8 mouse cellular contexts compared by ENCODE assay signal in genomic region chr5:115538017-115538692, GRCm38 (mm10). TPM values are rescaled to one million over a fixed set of nuclear protein-coding genes. Genes with fewer than 3 reads are reported as not detected.
DNase-seq lines count a peak whose midpoint lies in the region; ATAC-seq and TF ChIP-seq lines count a peak whose summit lies in the region.

No protein-coding gene starts in this region.

- ATAC-seq in forebrain, embryonic 12.5 days (ENCODE audit: low FRiP score) = no peak
- ATAC-seq in forebrain, postnatal 0 days = no peak
- no peak for ATAC-seq in heart, embryonic 15.5 days (replicated peaks; ENCODE audit: insufficient number of reproducible peaks, insufficient read depth, low FRiP score, low read depth)
- no peak for ATAC-seq in limb, embryonic 12.5 days (ENCODE audit: insufficient number of reproducible peaks, insufficient read depth, low FRiP score, low TSS enrichment, low read depth)
- no peak for ATAC-seq in erythroid progenitor cell, adult 5-6 weeks (replicated peaks; ENCODE audit: low FRiP score, poor library complexity, severe bottlenecking)

- H3K4me2 ChIP-seq in forebrain, embryonic 12.5 days = no peak overlapping the region
- no peak overlapping the region for H3K4me2 ChIP-seq in forebrain, postnatal 0 days (ENCODE audit: low read depth)
- H3K4me2 ChIP-seq in heart, embryonic 15.5 days = peak overlapping the region; percentile 21
- H3K4me2 ChIP-seq in limb, embryonic 12.5 days = peak overlapping the region; percentile 15

- WGBS in forebrain, embryonic 12.5 days = 74% methylated on average over 13 of the region's 13 CpGs
- 63% methylated on average over 13 of the region's 13 CpGs for WGBS in forebrain, postnatal 0 days
- WGBS in heart, embryonic 15.5 days = 53% methylated on average over 13 of the region's 13 CpGs
- WGBS in limb, embryonic 12.5 days = 69% methylated on average over 13 of the region's 13 CpGs

- H3K36me3 ChIP-seq in forebrain, embryonic 12.5 days (replicated peaks) = no peaks in the 10 kb centered on the region
- no peaks in the 10 kb centered on the region for H3K36me3 ChIP-seq in forebrain, postnatal 0 days (ENCODE audit: insufficient read depth)
- H3K36me3 ChIP-seq in heart, embryonic 15.5 days = no peaks in the 10 kb centered on the region; the same call in 1 of the 2 replicates
- peaks cover 4% of the 10 kb centered on the region; the same call in 1 of the 2 replicates for H3K36me3 ChIP-seq in limb, embryonic 12.5 days

- intact Hi-C loops in gastrocnemius, postnatal 36 days (cut with DNase I) = loop anchor here (1.0 kb wide), 1 partner anchor 32 kb away; the partner anchor contains the start of gene Pxn

- H3K27ac ChIP-seq in forebrain, embryonic 12.5 days = peak overlapping the region; percentile 42; the same call in 1 of the 2 replicates
- H3K27ac ChIP-seq in forebrain, postnatal 0 days (ENCODE audit: low read depth, low read length) = no peak overlapping the region
- peak overlapping the region; percentile 11; the same call in 1 of the 2 replicates for H3K27ac ChIP-seq in heart, embryonic 15.5 days
- no peak overlapping the region for H3K27ac ChIP-seq in limb, embryonic 12.5 days

- peaks cover 32% of the 10 kb centered on the region for H3K4me1 ChIP-seq in forebrain, embryonic 12.5 days
- no peaks in the 10 kb centered on the region for H3K4me1 ChIP-seq in forebrain, postnatal 0 days (ENCODE audit: insufficient read depth)
- H3K4me1 ChIP-seq in heart, embryonic 15.5 days (replicated peaks) = peaks cover 63% of the 10 kb centered on the region
- H3K4me1 ChIP-seq in limb, embryonic 12.5 days (replicated peaks) = peaks cover 57% of the 10 kb centered on the region

- H3K9me3 ChIP-seq in forebrain, embryonic 12.5 days = no peaks in the 10 kb centered on the region
- H3K9me3 ChIP-seq in forebrain, postnatal 0 days (ENCODE audit: low read length) = no peaks in the 10 kb centered on the region
- no peaks in the 10 kb centered on the region for H3K9me3 ChIP-seq in heart, embryonic 15.5 days (replicated peaks)
- no peaks in the 10 kb centered on the region for H3K9me3 ChIP-seq in limb, embryonic 12.5 days

- DNase-seq in forebrain, postnatal 0 days = no peak
- DNase-seq in CD4-positive helper T cell, adult 2 months (ENCODE audit: low read depth, low spot score) = peak; percentile 30
- no peak for DNase-seq in thymus, postnatal 25 days
- DNase-seq in gastrocnemius, postnatal 36 days = no peak

- H3K4me3 ChIP-seq in forebrain, embryonic 12.5 days (replicated peaks) = no peak overlapping the region
- no peak overlapping the region for H3K4me3 ChIP-seq in forebrain, postnatal 0 days (ENCODE audit: low read depth, low read length)
- no peak overlapping the region for H3K4me3 ChIP-seq in heart, embryonic 15.5 days
- no peak overlapping the region for H3K4me3 ChIP-seq in limb, embryonic 12.5 days (replicated peaks)

- no peak for TF ChIP-seq CTCF in forebrain, postnatal 0 days (IDR thresholded peaks at IDR 0.05; ENCODE audit: low read depth)

- H3K9ac ChIP-seq in forebrain, embryonic 12.5 days = no peak overlapping the region
- H3K9ac ChIP-seq in forebrain, postnatal 0 days = no peak overlapping the region
- H3K9ac ChIP-seq in heart, embryonic 15.5 days = 0 out of 2 replicates have a peak overlapping the region, but pooled peaks have one; percentile 9
- H3K9ac ChIP-seq in limb, embryonic 12.5 days (replicated peaks) = no peak overlapping the region

- H3K27me3 ChIP-seq in forebrain, embryonic 12.5 days = no peaks in the 10 kb centered on the region
- H3K27me3 ChIP-seq in forebrain, postnatal 0 days (ENCODE audit: insufficient read depth, low read length) = no peaks in the 10 kb centered on the region
- no peaks in the 10 kb centered on the region for H3K27me3 ChIP-seq in heart, embryonic 15.5 days
- H3K27me3 ChIP-seq in limb, embryonic 12.5 days = no peaks in the 10 kb centered on the region

RNA-seq across cellular contexts. Expression of gene Rplp0, which starts 21.1 kb away (rescaled TPM):
- 860 and 944 TPM in 2 replicates for polyA plus RNA-seq in forebrain, embryonic 12.5 days (2016; fragmentation: Nextera tagmentation; extraction: Ambion mirVana)
- 1,794 and 2,056 TPM in 2 replicates for total RNA-seq in forebrain, postnatal 0 days (2014; rRNA removed)
- polyA plus RNA-seq in forebrain, postnatal 0 days (2015; fragmentation: Nextera tagmentation; extraction: Ambion mirVana) = 842 and 978 TPM in 2 replicates
- 925 and 1,001 TPM in 2 replicates for polyA plus RNA-seq in heart, embryonic 15.5 days (2015; fragmentation: Nextera tagmentation; extraction: Ambion mirVana)
- polyA plus RNA-seq in limb, embryonic 12.5 days (2016; fragmentation: Nextera tagmentation; extraction: Ambion mirVana) = 1,237 and 1,243 TPM in 2 replicates
- total RNA-seq in erythroid progenitor cell, adult 5-6 weeks (2015; ENCODE audit: low replicate concordance) = 1,000 and 1,025 TPM in 2 replicates
- 380 and 735 TPM in 2 replicates for total RNA-seq in erythroid progenitor cell, adult 5-6 weeks (2017; ENCODE audit: low replicate concordance)
- total RNA-seq in gastrocnemius, postnatal 36 days (2021) = 100 to 1,000 TPM; 533 to 598 TPM

RNA-seq across cellular contexts. Expression of gene Gcn1l1, which starts 26.9 kb away (rescaled TPM):
- 60.4 and 67.4 TPM in 2 replicates for polyA plus RNA-seq in forebrain, embryonic 12.5 days (2016; fragmentation: Nextera tagmentation; extraction: Ambion mirVana)
- total RNA-seq in forebrain, postnatal 0 days (2014; rRNA removed) = 51.9 and 74.4 TPM in 2 replicates
- polyA plus RNA-seq in forebrain, postnatal 0 days (2015; fragmentation: Nextera tagmentation; extraction: Ambion mirVana) = 19.4 and 22.4 TPM in 2 replicates
- 20.9 and 28.8 TPM in 2 replicates for polyA plus RNA-seq in heart, embryonic 15.5 days (2015; fragmentation: Nextera tagmentation; extraction: Ambion mirVana)
- polyA plus RNA-seq in limb, embryonic 12.5 days (2016; fragmentation: Nextera tagmentation; extraction: Ambion mirVana) = 55.4 and 57.4 TPM in 2 replicates
- total RNA-seq in erythroid progenitor cell, adult 5-6 weeks (2015; ENCODE audit: low replicate concordance) = 9.4 and 17.6 TPM in 2 replicates
- 13.7 and 14.1 TPM in 2 replicates for total RNA-seq in erythroid progenitor cell, adult 5-6 weeks (2017; ENCODE audit: low replicate concordance)
- total RNA-seq in gastrocnemius, postnatal 36 days (2021) = 10 to 100 TPM; 25.5 to 28.8 TPM

RNA-seq across cellular contexts. Expression of gene Pxn, which starts 31.7 kb away (rescaled TPM):
- 24.6 and 25.3 TPM in 2 replicates for polyA plus RNA-seq in forebrain, embryonic 12.5 days (2016; fragmentation: Nextera tagmentation; extraction: Ambion mirVana)
- total RNA-seq in forebrain, postnatal 0 days (2014; rRNA removed) = 23.5 and 29.8 TPM in 2 replicates
- 14.1 and 14.8 TPM in 2 replicates for polyA plus RNA-seq in forebrain, postnatal 0 days (2015; fragmentation: Nextera tagmentation; extraction: Ambion mirVana)
- 33.5 and 46.2 TPM in 2 replicates for polyA plus RNA-seq in heart, embryonic 15.5 days (2015; fragmentation: Nextera tagmentation; extraction: Ambion mirVana)
- 40.3 and 47.1 TPM in 2 replicates for polyA plus RNA-seq in limb, embryonic 12.5 days (2016; fragmentation: Nextera tagmentation; extraction: Ambion mirVana)
- 18.9 and 24.5 TPM in 2 replicates for total RNA-seq in erythroid progenitor cell, adult 5-6 weeks (2015; ENCODE audit: low replicate concordance)
- total RNA-seq in erythroid progenitor cell, adult 5-6 weeks (2017; ENCODE audit: low replicate concordance) = 11.1 and 21.2 TPM in 2 replicates
- 10 to 100 TPM; 78.1 to 80.7 TPM for total RNA-seq in gastrocnemius, postnatal 36 days (2021)

RNA-seq across cellular contexts. Expression of gene Sirt4, which starts 53.6 kb away (rescaled TPM):
- polyA plus RNA-seq in forebrain, embryonic 12.5 days (2016; fragmentation: Nextera tagmentation; extraction: Ambion mirVana) = 20.0 and 23.2 TPM in 2 replicates
- 34.5 and 36.3 TPM in 2 replicates for total RNA-seq in forebrain, postnatal 0 days (2014; rRNA removed)
- 18.3 and 18.8 TPM in 2 replicates for polyA plus RNA-seq in forebrain, postnatal 0 days (2015; fragmentation: Nextera tagmentation; extraction: Ambion mirVana)
- 20.9 TPM in 2 replicates for polyA plus RNA-seq in heart, embryonic 15.5 days (2015; fragmentation: Nextera tagmentation; extraction: Ambion mirVana)
- polyA plus RNA-seq in limb, embryonic 12.5 days (2016; fragmentation: Nextera tagmentation; extraction: Ambion mirVana) = 21.9 and 24.9 TPM in 2 replicates
- 1.8 TPM in 1 of 2 replicates, not detected in the other for total RNA-seq in erythroid progenitor cell, adult 5-6 weeks (2015; ENCODE audit: low replicate concordance)
- 3.3 TPM in 1 of 2 replicates, not detected in the other for total RNA-seq in erythroid progenitor cell, adult 5-6 weeks (2017; ENCODE audit: low replicate concordance)
- total RNA-seq in gastrocnemius, postnatal 36 days (2021) = 10 to 100 TPM; 11.2 to 12.2 TPM

Comparison
In these comparisons a context has a peak if more than half of its experiments do, and no peak if none do; other contexts are left out.
1. H3K27ac ChIP-seq: peak in forebrain, embryonic 12.5 days (single experiment) and heart, embryonic 15.5 days (single experiment); none in forebrain, postnatal 0 days (single experiment) and limb, embryonic 12.5 days (single experiment).
2. H3K4me2 ChIP-seq: peak in heart, embryonic 15.5 days (single experiment) and limb, embryonic 12.5 days (single experiment); none in forebrain, embryonic 12.5 days (single experiment) and forebrain, postnatal 0 days (single experiment).